Mouse (Mus musculus) thymus, postnatal 25 days (tissue): ENCODE data around the gene Pam.

ENCODE experiments used
- DNase-seq: peaks from one replicate; pipeline ENCODE4 v3.0.0; 2022

Gene Pam

DNA sequence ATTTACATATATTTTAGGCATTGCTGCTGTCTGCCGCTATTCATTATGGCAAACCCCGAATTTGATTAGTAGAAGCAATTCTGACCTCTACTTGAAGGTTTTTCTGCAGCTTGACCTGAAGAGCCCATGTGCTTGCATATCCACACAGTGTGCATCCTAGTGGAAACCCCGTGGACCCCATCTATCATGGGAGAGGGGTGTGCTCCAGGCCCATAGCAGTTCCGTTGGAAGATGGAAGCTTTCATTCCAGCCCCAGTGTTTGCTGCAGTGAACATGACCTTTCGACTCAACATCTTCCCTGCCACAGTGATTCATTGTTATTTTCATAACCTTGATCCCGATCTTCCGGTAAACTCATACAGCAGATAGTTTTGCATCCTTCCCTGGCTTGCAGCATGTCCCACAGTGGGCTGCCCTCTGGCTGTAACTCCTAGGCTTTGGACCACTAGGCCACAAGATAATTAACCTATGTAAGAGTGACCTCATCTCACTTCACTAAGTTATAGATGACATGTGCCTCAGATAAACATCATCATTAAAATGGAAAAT lies 191.5 kb downstream of the Pam start:
- DNase-seq, result no peak

DNA sequence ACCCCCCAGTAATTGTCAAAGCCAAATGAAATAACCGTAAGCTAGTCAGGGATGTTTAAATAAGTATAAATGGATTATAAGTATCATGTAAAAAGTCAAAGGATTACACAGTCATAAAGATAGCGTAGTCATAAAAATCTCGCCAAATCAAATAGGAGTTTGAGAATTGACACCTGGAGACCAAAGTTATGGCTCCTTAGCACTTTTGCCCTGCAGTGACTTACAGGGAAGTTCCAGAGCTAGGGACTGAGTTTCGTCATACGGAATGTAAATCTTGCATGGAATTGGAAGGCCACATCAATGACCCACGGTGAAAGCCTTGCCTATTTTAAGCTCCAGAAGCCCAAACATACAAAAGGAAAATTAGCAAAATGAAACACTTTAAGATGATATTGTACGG lies 192.6 kb downstream of the Pam start:
- DNase-seq, result no peak

DNA sequence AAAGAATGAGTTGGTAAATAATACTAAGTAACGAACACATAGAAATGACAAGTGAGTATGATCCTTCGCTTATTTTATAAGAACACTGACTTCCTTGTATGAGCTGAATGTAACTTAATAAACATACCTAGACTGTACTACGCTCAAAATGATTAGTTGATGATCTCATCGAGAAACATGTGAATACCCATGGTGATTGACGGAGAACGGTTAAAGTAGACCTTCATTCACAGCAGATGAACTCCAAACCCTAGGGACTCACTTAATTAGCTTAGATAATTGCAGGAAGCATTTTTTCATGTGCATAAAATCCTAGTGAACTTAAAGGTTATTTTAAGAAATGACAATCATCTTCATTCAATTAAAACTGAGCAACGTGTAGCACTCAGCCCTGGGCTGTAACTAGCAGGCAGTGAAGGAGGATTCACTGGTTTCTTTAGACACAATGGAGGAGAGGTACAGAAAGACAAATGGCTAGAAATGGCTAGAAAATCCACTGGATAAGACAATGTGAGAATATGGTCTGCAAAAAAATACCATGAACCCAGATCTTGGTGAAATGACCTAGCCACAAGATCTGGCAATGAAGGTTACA lies 194.8 kb downstream of the Pam start:
- DNase-seq, result no peak

- no peak for DNase-seq
Observed at GRCm38 (mm10) chr1:97887511-97887910, 207.9 kb downstream of the Pam start.

GRCm38 (mm10) chr1:97883498-97883897 lies 211.9 kb downstream of the Pam start:
- no peak for DNase-seq

DNA sequence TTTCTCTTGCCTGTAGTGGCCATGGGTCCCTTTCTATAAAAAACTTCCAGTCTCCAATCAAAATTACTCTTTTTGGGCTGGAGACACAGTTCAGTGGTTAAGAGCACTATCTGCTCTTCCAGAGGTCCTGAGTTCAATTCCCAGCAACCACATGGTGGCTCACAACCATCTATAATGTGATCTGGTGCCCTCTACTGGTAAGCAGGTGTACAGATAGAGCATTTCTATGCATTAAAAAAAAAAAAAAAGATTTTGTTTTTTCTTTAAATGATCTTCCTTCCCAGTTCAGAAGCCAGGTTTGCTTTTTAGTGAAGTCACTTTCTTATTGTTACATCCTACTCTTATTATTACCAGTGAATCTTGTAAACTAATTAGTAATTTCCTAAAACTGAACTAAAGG lies 218.4 kb downstream of the Pam start:
- DNase-seq, result no peak

DNA sequence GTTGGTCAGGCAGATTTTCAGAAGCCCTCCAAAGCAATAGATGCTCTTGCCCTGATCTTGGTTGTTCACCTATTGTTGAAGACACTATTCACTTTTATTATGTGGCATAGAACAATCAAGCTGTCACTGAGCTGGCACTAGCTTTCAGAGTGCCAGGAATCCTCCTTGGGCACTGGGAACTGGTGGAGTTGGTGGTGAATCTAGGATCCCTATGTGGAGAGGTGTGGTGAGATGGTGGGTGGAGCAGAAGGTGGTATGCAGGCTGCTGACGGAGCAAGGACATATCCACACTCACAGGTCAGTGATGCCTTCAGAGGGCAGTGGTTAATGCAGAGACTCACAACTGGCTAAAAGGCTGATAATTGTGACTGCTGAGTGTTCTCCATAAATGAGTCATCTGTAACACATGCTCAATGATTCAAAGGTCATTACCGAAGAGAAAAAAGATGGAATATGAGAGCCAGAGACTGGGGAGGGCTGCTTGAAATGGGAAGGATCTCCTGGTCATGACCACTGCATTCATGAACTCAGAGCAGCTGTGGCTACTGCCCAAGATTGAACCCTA lies 221.9 kb downstream of the Pam start:
- no peak for DNase-seq

- no peak for DNase-seq
Observed at GRCm38 (mm10) chr1:97872493-97872892, 223.0 kb downstream of the Pam start.

DNA sequence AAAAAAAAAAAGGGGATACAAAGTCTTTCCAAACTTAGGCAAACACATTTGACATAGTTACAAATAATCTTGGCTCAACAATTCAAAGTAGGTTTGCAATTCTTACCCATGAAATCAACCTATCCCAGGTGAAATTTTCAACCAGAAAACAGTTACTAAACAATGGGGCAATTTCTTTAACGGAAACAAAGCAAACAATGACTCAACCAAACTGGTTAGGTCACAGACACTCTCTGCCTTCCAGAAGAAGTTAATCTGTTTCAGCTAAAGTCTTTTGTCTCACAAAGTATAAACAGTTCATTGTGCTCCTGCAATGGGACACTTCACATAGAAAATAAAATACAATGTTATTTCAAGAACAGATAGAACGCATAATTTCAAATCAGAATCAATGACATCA lies 223.4 kb downstream of the Pam start:
- DNase-seq, result no peak

- DNase-seq, result no peak
Observed at GRCm38 (mm10) chr1:97864135-97864534, 231.3 kb downstream of the Pam start.

GRCm38 (mm10) chr1:97863140-97863539 lies 232.3 kb downstream of the Pam start:
- DNase-seq, result no peak

- no peak for DNase-seq
Observed at GRCm38 (mm10) chr1:97862734-97863133, 232.7 kb downstream of the Pam start.

GRCm38 (mm10) chr1:97854256-97854655 lies 241.2 kb downstream of the Pam start:
- DNase-seq, result no peak

DNA sequence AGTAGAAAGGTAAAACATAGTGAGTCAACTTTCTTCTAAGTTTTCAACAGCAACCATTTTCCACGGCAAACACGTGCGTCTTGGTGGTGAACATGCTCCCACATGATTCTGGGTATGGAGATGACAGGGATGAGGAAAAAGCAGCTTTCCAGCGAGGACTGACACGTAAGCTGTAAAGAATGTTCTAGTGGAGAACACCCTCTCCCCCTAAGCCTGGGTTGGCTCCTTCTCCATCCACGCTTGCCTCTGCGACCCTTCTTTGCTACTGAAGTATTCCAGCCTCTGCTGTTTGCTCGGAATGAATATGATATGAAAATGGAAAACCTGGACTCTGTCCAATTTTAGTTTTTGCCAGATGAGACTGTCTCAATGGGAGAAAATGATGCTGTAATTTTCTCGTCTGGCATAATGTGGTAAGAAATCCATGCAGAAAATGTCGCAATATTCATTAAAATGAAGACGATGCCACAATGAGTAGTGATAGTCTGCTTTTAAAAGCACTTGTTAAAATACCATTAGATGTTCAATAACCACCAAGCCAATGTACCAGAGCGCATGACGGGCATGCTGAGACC lies 243.8 kb downstream of the Pam start:
- DNase-seq, result no peak

DNA sequence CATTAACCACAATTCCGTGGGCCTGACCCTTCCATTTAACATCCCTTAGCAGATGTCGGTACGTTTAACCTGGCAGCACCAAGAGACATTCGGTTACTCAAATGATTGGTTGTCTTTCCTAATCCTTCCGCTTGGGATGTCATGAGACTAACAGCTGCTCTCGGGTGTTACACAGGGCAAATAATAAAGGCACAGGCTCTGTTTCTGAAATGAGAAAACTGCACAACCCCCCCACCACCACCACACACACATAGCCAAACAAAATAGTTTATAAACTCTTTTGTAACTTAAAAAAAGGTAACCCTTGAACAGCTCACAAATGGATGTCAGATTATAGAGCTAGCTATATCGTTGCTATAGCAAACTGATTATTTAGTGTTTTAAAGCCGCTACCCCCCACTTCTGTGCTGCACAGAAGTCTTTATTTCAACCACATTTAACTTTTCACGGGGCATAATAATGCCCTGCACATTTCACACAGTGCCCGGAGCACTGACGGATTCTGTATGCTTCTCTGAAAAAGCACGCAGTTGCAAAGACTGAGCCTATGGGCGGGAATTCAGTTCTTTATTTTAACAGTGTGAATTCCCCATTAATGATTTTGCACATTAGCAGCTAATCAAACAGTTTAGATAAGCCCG lies 246.7 kb downstream of the Pam start:
- DNase-seq, result no peak

DNA sequence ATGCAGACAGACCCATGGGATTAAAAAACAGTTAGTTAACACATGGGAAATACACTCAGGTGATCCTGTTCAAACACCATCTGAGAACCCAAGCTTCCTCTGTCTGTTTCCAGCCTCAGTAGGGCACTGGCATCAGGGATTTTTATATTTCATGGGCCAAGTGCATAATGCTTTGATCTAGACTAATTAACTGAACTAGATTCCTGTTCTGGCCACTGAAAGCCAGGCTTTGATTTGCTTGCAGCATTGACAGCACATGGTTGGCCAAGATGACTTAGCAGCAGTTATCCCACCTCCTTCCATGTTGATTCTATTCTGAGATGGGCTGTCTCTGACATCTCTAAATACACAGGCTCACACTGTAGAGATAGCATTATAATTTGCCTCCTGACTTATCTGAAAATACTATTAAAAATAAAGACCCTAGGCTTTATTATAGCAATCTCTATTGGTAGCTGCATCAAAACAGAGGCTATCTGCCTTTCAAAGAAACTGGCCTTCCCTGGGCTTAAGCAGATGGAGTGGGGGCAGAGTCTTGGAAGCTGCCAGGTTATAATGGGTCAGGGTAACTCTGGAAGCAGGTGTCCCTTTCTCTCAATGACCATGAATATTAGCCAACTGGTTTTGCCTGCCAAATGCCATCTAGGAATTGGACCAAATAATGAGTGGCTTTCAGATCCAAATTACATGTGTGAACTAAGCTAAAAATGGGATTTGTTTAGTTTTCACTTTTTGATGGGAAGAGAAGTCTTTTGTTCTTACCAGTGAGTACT lies 252.0 kb downstream of the Pam start:
- DNase-seq, result no peak

DNA sequence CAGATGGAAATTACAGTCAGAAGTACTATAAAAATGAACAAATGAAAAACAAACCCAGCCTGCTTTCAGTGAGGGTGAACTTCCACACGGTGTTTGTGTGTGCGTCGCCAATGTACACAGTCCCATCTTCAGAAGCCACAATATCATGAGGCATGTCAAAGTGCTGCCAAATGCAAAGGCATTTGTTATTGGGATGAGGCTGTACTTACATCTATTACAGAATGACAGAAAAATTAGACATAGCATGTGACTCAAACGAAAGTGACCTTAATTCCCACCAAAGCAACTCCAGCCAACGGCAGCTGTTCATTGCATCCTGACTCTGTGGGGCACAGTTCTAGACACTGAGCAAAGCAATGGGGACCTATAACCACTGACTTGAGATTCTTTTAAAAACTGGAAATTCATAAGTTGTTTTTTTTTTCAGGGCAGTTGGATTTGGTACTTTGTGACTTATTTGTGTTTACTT lies 261.1 kb downstream of the Pam start:
- no peak for DNase-seq

- DNase-seq, result no peak
Observed at GRCm38 (mm10) chr1:97833466-97834353, 261.7 kb downstream of the Pam start.

DNA sequence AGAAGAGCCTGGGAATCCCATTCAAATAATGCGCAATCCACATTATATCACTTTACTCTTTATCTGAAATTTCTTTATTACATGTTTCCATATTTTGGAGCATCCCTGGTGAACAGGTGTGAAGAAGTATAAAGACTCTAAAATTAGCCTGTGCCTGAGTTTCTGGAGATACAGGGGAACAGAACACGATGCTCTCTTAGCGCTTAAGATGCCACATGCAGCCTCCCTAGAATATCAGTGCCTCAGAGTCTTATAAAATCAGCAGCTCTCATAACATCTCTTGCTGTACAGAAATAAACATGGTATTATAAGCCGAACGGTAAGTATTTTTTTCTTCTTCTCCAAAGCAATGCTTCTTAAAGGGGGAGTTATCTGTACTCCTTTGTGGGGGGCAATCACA lies 267.4 kb downstream of the Pam start:
- no peak for DNase-seq

GRCm38 (mm10) chr1:97827566-97827965 lies 267.9 kb downstream of the Pam start:
- no peak for DNase-seq

GRCm38 (mm10) chr1:97822904-97823303 lies 272.5 kb downstream of the Pam start:
- no peak for DNase-seq

- no peak for DNase-seq
Observed at GRCm38 (mm10) chr1:97822203-97822602, 273.2 kb downstream of the Pam start.
